In genomic region chr6:75887297-75887958, GRCm38 (mm10) we compare ENCODE assay signal across 21 mouse cellular contexts.
"Had no signal": no experiment of that assay in that cellular context is flagged by ENCODE, and none has a peak within 500 bp of the region (broad histone marks: within the 10 kb centered on the region; RNA-seq: fewer than 3 reads in every experiment).

No protein-coding gene starts in this region.

- H3K36me3 ChIP-seq: limb, embryonic 12.5 days; limb, embryonic 15.5 days; midbrain, embryonic 13.5 days; neural tube, embryonic 13.5 days; stomach, embryonic 15.5 days had no signal

- H3K27ac ChIP-seq: limb, embryonic 12.5 days; limb, embryonic 15.5 days; liver, embryonic 14.5 days; macrophage; midbrain, embryonic 13.5 days; neural tube, embryonic 13.5 days; stomach, embryonic 15.5 days had no signal

- H3K9ac ChIP-seq: limb, embryonic 12.5 days; limb, embryonic 15.5 days; liver, embryonic 14.5 days; liver, postnatal 0 days; lung, embryonic 14.5 days; midbrain, embryonic 13.5 days; neural tube, embryonic 13.5 days; stomach, embryonic 15.5 days had no signal

- H3K9me3 ChIP-seq: limb, embryonic 12.5 days; limb, embryonic 15.5 days; midbrain, embryonic 13.5 days; neural tube, embryonic 13.5 days; stomach, embryonic 15.5 days had no signal

- DNase-seq: kidney, adult 9 months; kidney, postnatal 14 days; kidney, postnatal 4 days; left cerebral cortex, postnatal 4 days; liver, postnatal 0 days; lung, embryonic 14.5 days; right cerebral cortex, adult 18-20 months; right cerebral cortex, postnatal 14 days; right cerebral cortex, postnatal 4 days; thymus, postnatal 25 days had no signal

- H3K27me3 ChIP-seq: limb, embryonic 12.5 days; limb, embryonic 15.5 days; midbrain, embryonic 13.5 days; neural tube, embryonic 13.5 days; stomach, embryonic 15.5 days had no signal

- H3K4me2 ChIP-seq: limb, embryonic 12.5 days; limb, embryonic 15.5 days; liver, embryonic 11.5 days; lung, embryonic 14.5 days; midbrain, embryonic 13.5 days; neural tube, embryonic 13.5 days; stomach, embryonic 15.5 days had no signal

- H3K4me3 ChIP-seq: limb, embryonic 12.5 days; limb, embryonic 15.5 days; midbrain, embryonic 13.5 days; myocyte; neural tube, embryonic 13.5 days; stomach, embryonic 15.5 days had no signal

- ATAC-seq: liver, postnatal 0 days; lung, postnatal 0 days; midbrain, embryonic 13.5 days; midbrain, embryonic 16.5 days had no signal

- H3K4me1 ChIP-seq: limb, embryonic 12.5 days; limb, embryonic 15.5 days; midbrain, embryonic 13.5 days; neural tube, embryonic 13.5 days; stomach, embryonic 15.5 days had no signal
